Mouse (Mus musculus): ENCODE measurements around the gene Spink2. TPM values are rescaled to one million over a fixed set of nuclear protein-coding genes. Genes with fewer than 3 reads are reported as not detected.

Gene Spink2
- polyA plus RNA-seq, 1 experiment, result 1.8 TPM

- Histone ChIP-seq H3K4me3 (ENCODE audit: insufficient read depth, low read length) (no peak overlapping the region), H3K27ac (ENCODE audit: insufficient read depth, low read length) (no peak overlapping the region)
- no peak for TF ChIP-seq CTCF (IDR thresholded peaks at IDR 0.05; ENCODE audit: borderline replicate concordance, insufficient read depth, low read length)
- TF ChIP-seq POLR2A (IDR thresholded peaks at IDR 0.05; ENCODE audit: low read depth, low read length), result no peak
Observed at GRCm38 (mm10) chr5:77183338-77183737, 27.9 kb downstream of the Spink2 start.

GRCm38 (mm10) chr5:77181508-77181907 lies 29.8 kb downstream of the Spink2 start:
- H3K27ac ChIP-seq (ENCODE audit: insufficient read depth, low read length), result no peak overlapping the region

More at GRCm38 (mm10) chr5:77183338-77183737, 27.9 kb downstream of the Spink2 start:
- H3K4me1 ChIP-seq (ENCODE audit: control insufficient read depth, insufficient read depth, low read length), result no peaks in the 10 kb centered on the region

GRCm38 (mm10) chr5:77178976-77179375 lies 32.3 kb downstream of the Spink2 start:
- Histone ChIP-seq H3K4me1 (ENCODE audit: control insufficient read depth, insufficient read depth, low read length) (no peaks in the 10 kb centered on the region; the same call in 1 of the 2 replicates), H3K27ac (ENCODE audit: insufficient read depth, low read length) (no peak overlapping the region), H3K4me3 (ENCODE audit: insufficient read depth, low read length) (no peak overlapping the region)
- no peak for TF ChIP-seq POLR2A (IDR thresholded peaks at IDR 0.05; ENCODE audit: low read depth, low read length)
- TF ChIP-seq CTCF (IDR thresholded peaks at IDR 0.05; ENCODE audit: borderline replicate concordance, insufficient read depth, low read length), result no peak

More at GRCm38 (mm10) chr5:77181508-77181907, 29.8 kb downstream of the Spink2 start:
- no peak overlapping the region for H3K4me3 ChIP-seq (ENCODE audit: insufficient read depth, low read length)
- TF ChIP-seq POLR2A (IDR thresholded peaks at IDR 0.05; ENCODE audit: low read depth, low read length) (no peak), CTCF (IDR thresholded peaks at IDR 0.05; ENCODE audit: borderline replicate concordance, insufficient read depth, low read length) (no peak)
- no peaks in the 10 kb centered on the region for H3K4me1 ChIP-seq (ENCODE audit: control insufficient read depth, insufficient read depth, low read length)

GRCm38 (mm10) chr5:77178008-77178407 lies 33.3 kb downstream of the Spink2 start:
- TF ChIP-seq CTCF (IDR thresholded peaks at IDR 0.05; ENCODE audit: borderline replicate concordance, insufficient read depth, low read length) (no peak), POLR2A (IDR thresholded peaks at IDR 0.05; ENCODE audit: low read depth, low read length) (no peak)
- Histone ChIP-seq H3K27ac (ENCODE audit: insufficient read depth, low read length) (no peak overlapping the region), H3K4me3 (ENCODE audit: insufficient read depth, low read length) (no peak overlapping the region), H3K4me1 (ENCODE audit: control insufficient read depth, insufficient read depth, low read length) (no peaks in the 10 kb centered on the region; the same call in 1 of the 2 replicates)

- Histone ChIP-seq H3K27ac (ENCODE audit: insufficient read depth, low read length) (no peak overlapping the region), H3K4me1 (ENCODE audit: control insufficient read depth, insufficient read depth, low read length) (no peaks in the 10 kb centered on the region; the same call in 1 of the 2 replicates), H3K4me3 (ENCODE audit: insufficient read depth, low read length) (no peak overlapping the region)
- TF ChIP-seq CTCF (IDR thresholded peaks at IDR 0.05; ENCODE audit: borderline replicate concordance, insufficient read depth, low read length) (no peak), POLR2A (IDR thresholded peaks at IDR 0.05; ENCODE audit: low read depth, low read length) (no peak)
Observed at GRCm38 (mm10) chr5:77174779-77175178, 36.5 kb downstream of the Spink2 start.

- H3K4me3 ChIP-seq (ENCODE audit: insufficient read depth, low read length), result no peak overlapping the region
- H3K4me1 ChIP-seq (ENCODE audit: control insufficient read depth, insufficient read depth, low read length), result no peaks in the 10 kb centered on the region; the same call in 1 of the 2 replicates
- no peak overlapping the region for H3K27ac ChIP-seq (ENCODE audit: insufficient read depth, low read length)
- TF ChIP-seq POLR2A (IDR thresholded peaks at IDR 0.05; ENCODE audit: low read depth, low read length) (no peak), CTCF (IDR thresholded peaks at IDR 0.05; ENCODE audit: borderline replicate concordance, insufficient read depth, low read length) (no peak)
Observed at GRCm38 (mm10) chr5:77170593-77170992, 40.7 kb downstream of the Spink2 start.

- Histone ChIP-seq H3K4me1 (ENCODE audit: control insufficient read depth, insufficient read depth, low read length) (no peaks in the 10 kb centered on the region), H3K27ac (ENCODE audit: insufficient read depth, low read length) (no peak overlapping the region), H3K4me3 (ENCODE audit: insufficient read depth, low read length) (no peak overlapping the region)
- TF ChIP-seq POLR2A (IDR thresholded peaks at IDR 0.05; ENCODE audit: low read depth, low read length), result no peak
- TF ChIP-seq CTCF (IDR thresholded peaks at IDR 0.05; ENCODE audit: borderline replicate concordance, insufficient read depth, low read length), result no peak
Observed at GRCm38 (mm10) chr5:77167306-77167945, 43.8 kb downstream of the Spink2 start.

GRCm38 (mm10) chr5:77165703-77166625 lies 45.3 kb downstream of the Spink2 start:
- TF ChIP-seq POLR2A (IDR thresholded peaks at IDR 0.05; ENCODE audit: low read depth, low read length) (no peak), CTCF (IDR thresholded peaks at IDR 0.05; ENCODE audit: borderline replicate concordance, insufficient read depth, low read length) (no peak)
- Histone ChIP-seq H3K4me1 (ENCODE audit: control insufficient read depth, insufficient read depth, low read length) (no peaks in the 10 kb centered on the region), H3K4me3 (ENCODE audit: insufficient read depth, low read length) (no peak overlapping the region), H3K27ac (ENCODE audit: insufficient read depth, low read length) (no peak overlapping the region)

- TF ChIP-seq CTCF (IDR thresholded peaks at IDR 0.05; ENCODE audit: borderline replicate concordance, insufficient read depth, low read length) (no peak), POLR2A (IDR thresholded peaks at IDR 0.05; ENCODE audit: low read depth, low read length) (no peak)
- Histone ChIP-seq H3K4me3 (ENCODE audit: insufficient read depth, low read length) (no peak overlapping the region), H3K27ac (ENCODE audit: insufficient read depth, low read length) (no peak overlapping the region), H3K4me1 (ENCODE audit: control insufficient read depth, insufficient read depth, low read length) (no peaks in the 10 kb centered on the region)
Observed at GRCm38 (mm10) chr5:77163597-77163996, 47.7 kb downstream of the Spink2 start.

Measured in embryonic fibroblast, embryonic 13.5 days (primary cell).